Mouse (Mus musculus) stomach, postnatal 0 days (tissue): ENCODE measurements around the gene Prkg1.

ENCODE experiments used
- CTCF ChIP-seq: IDR thresholded peaks from 2 replicates; pipeline ENCODE4 v1.5.1; 2016; ENCODE audit warnings: antibody characterized with exemption, low read depth, mild to moderate bottlenecking, moderate library complexity
- EP300 ChIP-seq: optimal IDR thresholded peaks from 2 replicates; pipeline ENCODE3; 2016; ENCODE audit warnings: antibody characterized with exemption

DNA sequence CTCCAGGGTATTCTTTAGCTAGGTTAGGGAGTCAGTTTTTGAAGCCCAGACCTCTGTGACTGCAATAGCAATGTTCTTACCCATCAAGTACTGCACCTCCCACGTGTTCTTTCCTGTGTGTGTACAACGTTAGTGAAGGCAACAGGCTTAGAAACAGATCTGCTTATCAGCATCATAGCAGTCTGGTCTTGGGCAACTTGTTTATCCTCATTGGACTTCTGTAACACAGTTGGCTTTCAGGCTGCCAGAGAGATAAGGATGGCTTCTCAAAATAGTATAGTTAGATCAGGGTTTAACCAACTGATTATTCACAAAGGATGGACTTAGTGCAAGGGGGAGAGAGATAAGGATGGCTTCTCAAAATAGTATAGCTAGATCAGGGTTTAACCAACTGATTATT is 16.2 kb upstream of the Prkg1 start:
- no peak for TF ChIP-seq CTCF
- no peak for TF ChIP-seq EP300
